ENCODE assay signal across 18 mouse cellular contexts in genomic region chr10:29424571-29424970, GRCm38 (mm10).
"Had no signal": no experiment of that assay in that cellular context is flagged by ENCODE, and none has a peak within 500 bp of the region (broad histone marks: within the 10 kb centered on the region; RNA-seq: fewer than 3 reads in every experiment).

No protein-coding gene starts in this region.

- ATAC-seq: midbrain, embryonic 16.5 days had no signal

- H3K4me3 ChIP-seq: midbrain, embryonic 10.5 days; midbrain, embryonic 12.5 days; myocyte; neural tube, embryonic 13.5 days; neural tube, embryonic 15.5 days had no signal

- H3K4me2 ChIP-seq: lung, embryonic 14.5 days; midbrain, embryonic 12.5 days; neural tube, embryonic 13.5 days; neural tube, embryonic 15.5 days had no signal

- H3K4me1 ChIP-seq: midbrain, embryonic 10.5 days; midbrain, embryonic 12.5 days; neural tube, embryonic 13.5 days; neural tube, embryonic 15.5 days had no signal

- DNase-seq: lung, embryonic 14.5 days; lung, postnatal 10 days; lung, postnatal 4 days; midbrain, embryonic 14.5 days; retina, postnatal 1 day; right cerebral cortex, adult 18-20 months; right cerebral cortex, postnatal 25 days; right cerebral cortex, postnatal 4 days; spleen, adult 18-20 months; thymus, adult 18-20 months; thymus, postnatal 14 days; thymus, postnatal 36 days had no signal

- H3K36me3 ChIP-seq: midbrain, embryonic 10.5 days; midbrain, embryonic 12.5 days; neural tube, embryonic 13.5 days; neural tube, embryonic 15.5 days had no signal

- H3K9ac ChIP-seq: lung, embryonic 14.5 days; midbrain, embryonic 12.5 days; neural tube, embryonic 13.5 days; neural tube, embryonic 15.5 days had no signal

- H3K27me3 ChIP-seq: midbrain, embryonic 12.5 days; neural tube, embryonic 13.5 days; neural tube, embryonic 15.5 days had no signal

- H3K27ac ChIP-seq: midbrain, embryonic 10.5 days; midbrain, embryonic 12.5 days; neural tube, embryonic 13.5 days; neural tube, embryonic 15.5 days had no signal

- H3K9me3 ChIP-seq: midbrain, embryonic 10.5 days; midbrain, embryonic 12.5 days; neural tube, embryonic 13.5 days; neural tube, embryonic 15.5 days had no signal
